Mouse (Mus musculus): Measurements from ENCODE around the gene Entpd4b. TPM values are rescaled to one million over a fixed set of nuclear protein-coding genes. Genes with fewer than 3 reads are reported as not detected.
"Not testable (repeated sequence)": the region's sequence is repeated elsewhere in the genome, so short reads cannot be mapped to it uniquely, and the experiment has no call there.

Entpd4b gene
- total RNA-seq (2014; rRNA removed) = 7.9 and 9.9 TPM in 2 replicates
- 17.2 and 19.4 TPM in 2 replicates for polyA plus RNA-seq (2012; rRNA removed)

DNA sequence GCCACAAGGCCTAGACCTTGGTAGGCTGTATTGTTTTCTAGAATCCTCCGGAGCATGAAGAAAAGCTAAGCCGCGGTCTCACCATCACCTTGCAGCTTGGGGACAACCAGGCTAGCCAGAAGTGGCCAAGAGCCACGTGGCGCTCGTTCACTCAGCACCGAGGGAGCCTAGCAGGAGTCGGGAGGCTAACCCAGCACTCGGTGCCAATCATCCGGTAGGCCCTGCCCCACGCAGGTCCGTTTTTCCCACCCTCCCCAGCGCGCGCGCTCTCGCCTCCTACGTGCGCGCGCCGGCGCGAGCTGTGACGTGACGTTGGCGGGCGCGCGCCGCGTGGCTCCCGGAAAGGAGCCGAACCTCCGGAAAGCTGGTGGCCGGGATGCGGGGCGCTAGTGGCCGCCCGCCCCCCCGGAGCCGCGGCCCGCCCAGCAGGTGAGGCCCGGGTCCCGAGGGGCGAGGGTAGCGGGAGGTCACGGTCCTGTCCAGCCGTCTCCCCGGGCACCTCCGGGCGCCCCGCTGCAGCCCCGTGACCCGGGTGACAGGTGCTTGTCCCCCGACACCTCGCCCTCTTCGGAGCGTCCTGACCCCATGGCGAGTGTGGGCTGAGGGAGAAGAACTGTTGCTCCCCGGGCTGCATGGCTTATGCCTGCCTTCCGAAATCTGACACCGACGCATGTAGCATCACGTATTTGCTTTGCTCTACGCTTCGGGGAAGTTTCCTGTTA, at the start of gene Entpd4b:
TSS of gene Entpd4b (plus strand) at position 315 of the 722 bp plus-strand sequence.
- not testable (repeated sequence) for H3K27me3 ChIP-seq (ENCODE audit: control insufficient read depth, insufficient read depth, low read length); H3K36me3 ChIP-seq (ENCODE audit: control insufficient read depth, insufficient read depth, low read length); DNase-seq (ENCODE audit: extremely low read depth, low read depth, low spot score); H3K79me2 ChIP-seq (ENCODE audit: control insufficient read depth, insufficient read depth, low read length); H3K4me3 ChIP-seq (ENCODE audit: insufficient read depth, low read depth, low read length); H3K27ac ChIP-seq (replicated peaks; ENCODE audit: insufficient read depth, low read depth, low read length); H3K9ac ChIP-seq (ENCODE audit: low read depth, low read length); H3K4me1 ChIP-seq (ENCODE audit: control insufficient read depth, insufficient read depth, low read length)
- WGBS = no CpG with 5 or more reads among the region's 68 CpGs

DNA sequence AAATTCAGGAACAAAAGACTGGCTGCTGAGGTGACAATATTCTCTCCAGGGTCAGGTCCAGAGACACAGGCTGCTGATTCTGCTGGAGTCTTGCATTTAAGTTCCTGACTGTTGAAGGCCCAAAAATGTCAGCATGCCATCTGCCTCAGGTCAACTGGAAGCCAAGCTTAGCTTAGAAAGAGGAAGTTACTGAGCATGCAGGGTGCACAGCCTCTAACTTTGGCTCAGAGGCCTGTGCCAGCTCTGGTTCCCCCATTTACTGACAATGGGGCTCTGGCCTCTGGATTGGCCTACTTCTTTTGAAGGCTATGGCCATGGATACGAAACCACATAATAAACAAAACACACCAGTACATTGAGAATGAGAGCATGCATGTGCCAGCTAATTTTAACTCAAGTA, 48.2 kb upstream of the Entpd4b start:
- no CpG with 5 or more reads among the region's 1 CpGs for WGBS
- H3K4me3 ChIP-seq (ENCODE audit: insufficient read depth, low read depth, low read length); DNase-seq (ENCODE audit: extremely low read depth, low read depth, low spot score); H3K27me3 ChIP-seq (ENCODE audit: control insufficient read depth, insufficient read depth, low read length); H3K9ac ChIP-seq (ENCODE audit: low read depth, low read length); H3K4me1 ChIP-seq (ENCODE audit: control insufficient read depth, insufficient read depth, low read length); H3K27ac ChIP-seq (replicated peaks; ENCODE audit: insufficient read depth, low read depth, low read length); H3K36me3 ChIP-seq (ENCODE audit: control insufficient read depth, insufficient read depth, low read length); H3K79me2 ChIP-seq (ENCODE audit: control insufficient read depth, insufficient read depth, low read length): not testable (repeated sequence)

DNA sequence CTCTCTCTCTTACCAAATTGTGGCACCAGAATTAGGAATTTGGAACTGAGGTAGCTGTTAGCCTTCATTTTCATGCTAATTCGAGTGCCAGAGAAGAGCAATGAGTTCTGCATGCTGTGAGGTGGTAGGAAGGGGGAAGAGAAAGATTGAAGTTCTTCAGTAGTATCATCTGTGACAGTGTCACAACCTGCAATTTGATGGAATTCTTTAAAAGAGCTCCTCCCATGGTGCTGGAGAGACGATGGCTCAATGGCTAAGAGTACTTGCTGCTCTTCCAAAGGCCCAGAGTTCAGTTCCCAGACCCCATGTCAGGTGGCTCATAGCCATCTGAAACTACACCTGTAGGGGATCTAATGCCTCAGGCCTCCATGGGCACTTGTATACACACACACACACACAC, 42.8 kb upstream of the Entpd4b start, which contains the start of gene Gm27179:
TSS of gene Gm27179 (minus strand) at position 101 of the 400 bp plus-strand sequence.
- not testable (repeated sequence) for H3K27me3 ChIP-seq (ENCODE audit: control insufficient read depth, insufficient read depth, low read length); H3K9ac ChIP-seq (ENCODE audit: low read depth, low read length); DNase-seq (ENCODE audit: extremely low read depth, low read depth, low spot score); H3K36me3 ChIP-seq (ENCODE audit: control insufficient read depth, insufficient read depth, low read length); H3K4me1 ChIP-seq (ENCODE audit: control insufficient read depth, insufficient read depth, low read length); H3K27ac ChIP-seq (replicated peaks; ENCODE audit: insufficient read depth, low read depth, low read length); H3K79me2 ChIP-seq (ENCODE audit: control insufficient read depth, insufficient read depth, low read length); H3K4me3 ChIP-seq (ENCODE audit: insufficient read depth, low read depth, low read length)
- WGBS = no CpG with 5 or more reads among the region's 2 CpGs

DNA sequence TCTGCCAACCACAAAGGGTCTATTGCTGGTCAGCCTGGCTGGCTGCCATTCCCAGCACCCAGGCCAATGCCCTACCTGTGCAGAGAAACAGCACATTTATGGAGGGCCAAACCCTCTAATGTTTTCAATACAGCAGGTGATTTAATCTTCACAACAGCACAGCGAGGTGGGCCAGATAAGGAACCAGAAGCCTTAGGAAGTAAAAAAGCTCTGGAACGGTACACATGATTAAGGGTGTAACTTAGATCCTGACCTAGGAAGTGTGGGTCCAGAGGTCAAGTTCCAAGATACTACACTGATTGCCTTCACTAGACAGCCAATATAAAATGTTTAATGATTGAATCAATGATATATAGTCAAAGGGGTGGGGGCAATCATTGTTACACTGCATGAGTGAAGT, 34.4 kb upstream of the Entpd4b start:
- not testable (repeated sequence) for H3K4me1 ChIP-seq (ENCODE audit: control insufficient read depth, insufficient read depth, low read length); H3K27me3 ChIP-seq (ENCODE audit: control insufficient read depth, insufficient read depth, low read length); H3K79me2 ChIP-seq (ENCODE audit: control insufficient read depth, insufficient read depth, low read length); DNase-seq (ENCODE audit: extremely low read depth, low read depth, low spot score); H3K27ac ChIP-seq (replicated peaks; ENCODE audit: insufficient read depth, low read depth, low read length); H3K36me3 ChIP-seq (ENCODE audit: control insufficient read depth, insufficient read depth, low read length); H3K9ac ChIP-seq (ENCODE audit: low read depth, low read length); H3K4me3 ChIP-seq (ENCODE audit: insufficient read depth, low read depth, low read length)
- WGBS = no CpG with 5 or more reads among the region's 2 CpGs

DNA sequence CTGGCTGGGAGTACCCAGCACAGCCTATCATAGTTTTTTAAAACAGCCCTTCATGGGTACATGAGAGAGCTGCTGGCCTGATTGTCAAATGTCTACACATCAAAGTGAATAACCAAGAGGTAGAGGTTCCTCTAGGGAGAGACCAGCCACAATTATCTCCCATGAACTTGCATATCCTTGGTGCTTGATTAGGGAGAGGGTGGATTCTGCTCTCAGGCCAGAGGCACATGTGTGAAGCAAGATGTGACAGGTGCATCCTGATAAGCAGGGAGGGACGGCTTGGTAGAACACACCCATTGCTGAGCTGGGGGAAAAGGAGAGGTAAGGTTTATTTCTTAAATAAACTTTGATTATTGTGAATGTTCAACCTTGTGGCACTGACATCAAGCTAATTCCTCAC, 32.2 kb upstream of the Entpd4b start:
- not testable (repeated sequence) for H3K4me3 ChIP-seq (ENCODE audit: insufficient read depth, low read depth, low read length); H3K9ac ChIP-seq (ENCODE audit: low read depth, low read length); H3K27me3 ChIP-seq (ENCODE audit: control insufficient read depth, insufficient read depth, low read length); DNase-seq (ENCODE audit: extremely low read depth, low read depth, low spot score); H3K79me2 ChIP-seq (ENCODE audit: control insufficient read depth, insufficient read depth, low read length); H3K36me3 ChIP-seq (ENCODE audit: control insufficient read depth, insufficient read depth, low read length); H3K4me1 ChIP-seq (ENCODE audit: control insufficient read depth, insufficient read depth, low read length); H3K27ac ChIP-seq (replicated peaks; ENCODE audit: insufficient read depth, low read depth, low read length)
- WGBS = no CpG with 5 or more reads among the region's 1 CpGs

DNA sequence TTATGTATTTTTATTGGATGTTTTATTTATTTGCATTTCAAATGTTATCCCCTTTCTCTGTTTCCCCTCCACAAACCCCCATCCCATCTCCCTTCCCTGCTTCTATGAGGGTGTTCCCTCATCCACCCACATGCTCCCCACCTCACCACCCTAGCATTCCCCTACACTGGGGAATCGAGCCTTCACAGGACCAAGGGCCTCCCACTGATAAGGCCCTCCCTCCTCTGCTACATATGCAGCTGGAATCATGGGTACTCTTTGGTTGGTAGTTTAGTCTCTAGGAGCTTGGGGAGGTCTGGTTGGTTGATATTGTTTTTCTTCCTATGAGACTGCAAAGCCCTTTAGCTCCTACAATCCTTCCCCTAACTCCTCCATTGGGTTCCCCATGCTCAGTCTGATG, 29.0 kb upstream of the Entpd4b start:
- not testable (repeated sequence) for H3K27me3 ChIP-seq (ENCODE audit: control insufficient read depth, insufficient read depth, low read length); H3K4me1 ChIP-seq (ENCODE audit: control insufficient read depth, insufficient read depth, low read length); H3K79me2 ChIP-seq (ENCODE audit: control insufficient read depth, insufficient read depth, low read length); H3K27ac ChIP-seq (replicated peaks; ENCODE audit: insufficient read depth, low read depth, low read length); H3K9ac ChIP-seq (ENCODE audit: low read depth, low read length); H3K36me3 ChIP-seq (ENCODE audit: control insufficient read depth, insufficient read depth, low read length); H3K4me3 ChIP-seq (ENCODE audit: insufficient read depth, low read depth, low read length); DNase-seq (ENCODE audit: extremely low read depth, low read depth, low spot score)
- WGBS = no CpG with 5 or more reads among the region's 1 CpGs

DNA sequence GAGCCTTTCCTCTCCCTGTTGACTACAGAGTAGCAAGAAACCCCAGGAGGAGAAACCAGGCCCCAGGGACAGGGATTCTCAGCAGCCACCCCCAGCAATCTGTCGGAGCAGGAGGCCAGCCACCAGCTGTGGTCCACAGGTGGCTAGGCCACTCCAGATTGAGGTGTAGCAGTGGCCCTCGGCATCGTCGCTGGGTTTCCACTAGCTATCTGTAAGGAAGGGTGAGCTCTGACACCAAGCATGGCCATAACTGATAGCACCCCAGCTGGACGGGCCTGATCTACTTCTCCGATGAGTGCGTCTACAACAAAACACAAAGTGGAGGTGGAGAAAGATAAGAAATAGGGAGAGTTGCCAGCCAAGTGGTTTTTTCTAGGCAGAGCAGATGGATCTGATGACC, 18.7 kb upstream of the Entpd4b start:
- not testable (repeated sequence) for H3K27ac ChIP-seq (replicated peaks; ENCODE audit: insufficient read depth, low read depth, low read length); H3K79me2 ChIP-seq (ENCODE audit: control insufficient read depth, insufficient read depth, low read length); H3K9ac ChIP-seq (ENCODE audit: low read depth, low read length); H3K4me1 ChIP-seq (ENCODE audit: control insufficient read depth, insufficient read depth, low read length); H3K4me3 ChIP-seq (ENCODE audit: insufficient read depth, low read depth, low read length); H3K36me3 ChIP-seq (ENCODE audit: control insufficient read depth, insufficient read depth, low read length); DNase-seq (ENCODE audit: extremely low read depth, low read depth, low spot score); H3K27me3 ChIP-seq (ENCODE audit: control insufficient read depth, insufficient read depth, low read length)
- WGBS = no CpG with 5 or more reads among the region's 7 CpGs

DNA sequence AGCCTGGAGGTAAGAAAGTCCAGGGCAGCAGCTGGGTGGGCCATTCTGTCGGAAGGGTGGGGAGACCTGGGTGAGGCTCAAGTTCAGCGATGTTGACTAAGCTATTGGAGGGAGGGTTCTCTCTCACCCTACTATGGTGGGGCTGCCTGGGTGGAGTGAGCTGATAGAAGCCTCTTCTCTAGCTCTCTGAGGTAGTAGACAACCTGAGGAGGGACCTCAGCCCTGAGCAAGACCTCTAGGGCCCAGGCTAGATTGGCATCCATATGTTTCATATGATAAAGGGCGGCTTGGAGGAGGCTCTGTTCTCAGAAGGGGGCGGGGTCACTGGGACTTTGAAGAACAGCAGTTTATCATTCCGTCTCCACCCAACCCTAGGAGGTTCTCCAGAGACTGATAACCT, 15.1 kb upstream of the Entpd4b start:
- H3K4me1 ChIP-seq (ENCODE audit: control insufficient read depth, insufficient read depth, low read length); H3K79me2 ChIP-seq (ENCODE audit: control insufficient read depth, insufficient read depth, low read length); H3K27me3 ChIP-seq (ENCODE audit: control insufficient read depth, insufficient read depth, low read length); DNase-seq (ENCODE audit: extremely low read depth, low read depth, low spot score); H3K4me3 ChIP-seq (ENCODE audit: insufficient read depth, low read depth, low read length); H3K9ac ChIP-seq (ENCODE audit: low read depth, low read length); H3K36me3 ChIP-seq (ENCODE audit: control insufficient read depth, insufficient read depth, low read length); H3K27ac ChIP-seq (replicated peaks; ENCODE audit: insufficient read depth, low read depth, low read length): not testable (repeated sequence)
- WGBS = no CpG with 5 or more reads among the region's 5 CpGs

DNA sequence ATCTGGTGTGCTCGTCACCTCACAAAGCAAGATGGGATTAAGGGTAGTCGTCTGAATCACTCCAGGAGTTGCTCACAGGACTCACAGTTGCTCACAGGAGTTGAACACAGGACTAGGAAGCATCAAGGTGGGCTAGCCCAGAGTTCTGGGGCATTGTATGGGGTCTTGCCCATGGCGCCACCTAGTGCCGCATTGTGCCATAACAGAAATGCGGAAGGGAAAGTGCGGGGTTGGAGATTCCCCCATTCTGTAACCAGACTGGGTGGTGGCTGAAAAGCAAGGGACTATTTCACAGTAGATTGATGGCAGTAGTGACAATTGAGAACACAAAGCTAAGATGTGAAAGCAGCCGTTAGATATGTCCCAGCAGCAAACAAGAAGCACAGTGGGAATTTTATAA, 12.5 kb upstream of the Entpd4b start:
- no CpG with 5 or more reads among the region's 7 CpGs for WGBS
- DNase-seq (ENCODE audit: extremely low read depth, low read depth, low spot score); H3K4me3 ChIP-seq (ENCODE audit: insufficient read depth, low read depth, low read length); H3K4me1 ChIP-seq (ENCODE audit: control insufficient read depth, insufficient read depth, low read length); H3K36me3 ChIP-seq (ENCODE audit: control insufficient read depth, insufficient read depth, low read length); H3K9ac ChIP-seq (ENCODE audit: low read depth, low read length); H3K27me3 ChIP-seq (ENCODE audit: control insufficient read depth, insufficient read depth, low read length); H3K27ac ChIP-seq (replicated peaks; ENCODE audit: insufficient read depth, low read depth, low read length); H3K79me2 ChIP-seq (ENCODE audit: control insufficient read depth, insufficient read depth, low read length): not testable (repeated sequence)
